In genomic region chr8:54922160-54922855, GRCm38 (mm10) we compare ENCODE assay signal across 11 mouse cellular contexts. TPM values are rescaled to one million over a fixed set of nuclear protein-coding genes. Genes with fewer than 3 reads are reported as not detected.
DNase-seq lines count a peak whose midpoint lies in the region; ATAC-seq and TF ChIP-seq lines count a peak whose summit lies in the region.
"Had no signal": no experiment of that assay in that cellular context is flagged by ENCODE, and none has a peak within 500 bp of the region (broad histone marks: within the 10 kb centered on the region; RNA-seq: fewer than 3 reads in every experiment).

No protein-coding gene starts in this region.

- no peaks in the 10 kb centered on the region for H3K27me3 ChIP-seq in forebrain, embryonic 14.5 days (replicated peaks; ENCODE audit: control insufficient read depth, insufficient read depth, low read length)

- no peak overlapping the region for H3K4me3 ChIP-seq in layer of hippocampus, adult 2 months
- no peak overlapping the region for H3K4me3 ChIP-seq in forebrain, embryonic 14.5 days (ENCODE audit: low read depth, low read length)

- H3K36me3 ChIP-seq in forebrain, embryonic 14.5 days (ENCODE audit: control insufficient read depth, insufficient read depth, low read length), result no peaks in the 10 kb centered on the region

- H3K4me1 ChIP-seq in forebrain, embryonic 14.5 days (ENCODE audit: control insufficient read depth, insufficient read depth, low read length), result peaks cover 7% of the 10 kb centered on the region

- no peak for DNase-seq in layer of hippocampus, adult 2 months (ENCODE audit: low spot score in 2 of 2)
- DNase-seq in layer of hippocampus, adult 9-11 months, result no peak
- DNase-seq in forebrain, embryonic 14.5 days (ENCODE audit: low spot score), result peak; percentile 78
- peak; percentile 47 for DNase-seq in left cerebral cortex, postnatal 4 days
- DNase-seq in right cerebral cortex, adult 2 months (ENCODE audit: low spot score in 2 of 2), result peak; percentile 38 to 49
- no peak for DNase-seq in lung, postnatal 4 days
- DNase-seq in heart, adult 8-10 months (ENCODE audit: low spot score), result no peak
- DNase-seq in layer of hippocampus, postnatal 36 days, result no peak
- DNase-seq: thymus, postnatal 25 days had no signal

- 6% methylated on average over 2 of the region's 2 CpGs for WGBS in forebrain, embryonic 14.5 days

- no peak for TF ChIP-seq CTCF in layer of hippocampus, adult 2 months (conservative IDR thresholded peaks at IDR 0.05)

- H3K27ac ChIP-seq in layer of hippocampus, adult 2 months, result peak overlapping the region; percentile 59
- H3K27ac ChIP-seq in forebrain, embryonic 14.5 days (ENCODE audit: low read depth, low read length), result peak overlapping the region; percentile 53; the same call in 1 of the 2 replicates

- H3K9me3 ChIP-seq in forebrain, embryonic 14.5 days (replicated peaks; ENCODE audit: control insufficient read depth, low read length), result no peaks in the 10 kb centered on the region

- ATAC-seq in forebrain, embryonic 14.5 days, result peak; percentile 64

- no peak overlapping the region for H3K9ac ChIP-seq in forebrain, embryonic 14.5 days (ENCODE audit: low read length)

- no peak overlapping the region for H3K4me2 ChIP-seq in forebrain, embryonic 14.5 days (ENCODE audit: low read length)

- intact Hi-C loops in left cerebral cortex, postnatal 4 days (cut with DNase I), result no loop called here

RNA-seq across cellular contexts. Expression of gene Gpm6a, which starts 32.3 kb away (rescaled TPM):
- 100 to 1,000 TPM; 959 to 981 TPM for total RNA-seq in layer of hippocampus, adult 2 months (2021)
- polyA plus RNA-seq in forebrain, embryonic 14.5 days (2014; fragmentation: Nextera tagmentation; extraction: Ambion mirVana), result 644 and 774 TPM in 2 replicates
- total RNA-seq in left cerebral cortex, postnatal 4 days (2021), result 100 to 1,000 TPM; 877 to 914 TPM
- total RNA-seq in heart, adult 8-10 months (2022), result 10 to 100 TPM in 3 of 4 experiments, 1 to 10 TPM in 1; 6.5 to 13.2 (median 10.4) TPM
- total RNA-seq in layer of hippocampus, postnatal 36 days (2021), result 1,000 to 10,000 TPM; 1,023 to 1,079 TPM

RNA-seq across cellular contexts. Expression of gene Wdr17, which starts 35.3 kb away (rescaled TPM):
- 10 to 100 TPM; 34.4 to 35.2 TPM for total RNA-seq in layer of hippocampus, adult 2 months (2021)
- 13.1 and 15.3 TPM in 2 replicates for polyA plus RNA-seq in forebrain, embryonic 14.5 days (2014; fragmentation: Nextera tagmentation; extraction: Ambion mirVana)
- 10 to 100 TPM; 42.5 to 45.3 TPM for total RNA-seq in left cerebral cortex, postnatal 4 days (2021)
- total RNA-seq in heart, adult 8-10 months (2022), result 1 to 10 TPM in 1 of 4 experiments, under 1 TPM in 1, not detected in 2; 0.16 to 1.6 TPM
- 10 to 100 TPM; 29.1 to 30.2 TPM for total RNA-seq in layer of hippocampus, postnatal 36 days (2021)
- polyA plus RNA-seq: liver, embryonic 16.5 days; spleen, adult 2 months had no signal

Comparison
In these comparisons a context has a peak if more than half of its experiments do, and no peak if none do; other contexts are left out.
1. DNase-seq: peak in forebrain, embryonic 14.5 days (single experiment), left cerebral cortex, postnatal 4 days (single experiment) and right cerebral cortex, adult 2 months (2 of 2); none in layer of hippocampus, adult 2 months (0 of 2), layer of hippocampus, adult 9-11 months (single experiment), lung, postnatal 4 days (0 of 2), heart, adult 8-10 months (single experiment) and layer of hippocampus, postnatal 36 days (0 of 2).
2. RNA of gene Gpm6a, which starts 32.3 kb away (total RNA-seq): 1,023 to 1,079 TPM in layer of hippocampus, postnatal 36 days, 959 to 981 TPM in layer of hippocampus, adult 2 months and 877 to 914 TPM in left cerebral cortex, postnatal 4 days; 6.5 to 13.2 TPM in heart, adult 8-10 months; every median in the first group is over 10 times any median in the second.
3. RNA of gene Wdr17, which starts 35.3 kb away (total RNA-seq): 42.5 to 45.3 TPM in left cerebral cortex, postnatal 4 days, 34.4 to 35.2 TPM in layer of hippocampus, adult 2 months and 29.1 to 30.2 TPM in layer of hippocampus, postnatal 36 days; 0.16 to 1.6 TPM in heart, adult 8-10 months; every median in the first group is over 10 times any median in the second.